Mouse (Mus musculus) megakaryocyte, adult 5-6 weeks (primary cell): Measurements from ENCODE around the gene Nfatc4. TPM values are rescaled to one million over a fixed set of nuclear protein-coding genes. Genes with fewer than 3 reads are reported as not detected.

ENCODE experiments used
- ATAC-seq: 2 replicates; pipeline ENCODE4 v1.8.0; 2016; ENCODE audit warnings: mild to moderate bottlenecking, inconsistent platforms; ENCODE audit not compliant: poor library complexity, severe bottlenecking
- total RNA-seq, 2 experiments: library from RNA; stranded (forward) in 1 of 2; stranded (reverse) in 1 of 2; fragments of 153-499, 151-499 nt in 1 of 2; fragments of 221-1000, 200-1000 nt in 1 of 2; gene quantifications; 2 replicates each; pipeline versions ENCODE4 v1.2.3 to v1.2.4; 2015 to 2017

Gene Nfatc4
- total RNA-seq, 2 experiments from 2014 or later = not detected

DNA sequence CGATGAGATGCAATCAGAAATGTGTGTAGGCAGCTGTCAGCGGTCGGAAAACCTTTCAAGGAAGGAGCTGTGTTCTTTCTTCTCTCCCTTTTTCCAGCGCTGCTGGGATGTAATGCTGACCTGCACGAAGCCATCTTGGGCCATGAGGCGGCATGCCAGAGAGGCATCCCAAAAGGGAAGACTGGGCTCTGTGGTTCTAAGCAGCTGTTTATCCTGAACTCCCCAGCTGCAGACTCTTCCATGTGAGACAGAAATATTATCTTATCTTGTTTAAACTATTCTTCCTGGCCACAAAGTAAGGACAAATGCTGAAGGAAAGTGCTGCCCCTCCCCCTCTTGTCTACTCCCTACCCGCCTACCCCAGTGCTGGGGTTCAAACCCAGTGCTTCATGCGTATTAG, 58.0 kb downstream of the Nfatc4 start:
- no peak for ATAC-seq

GRCm38 (mm10) chr14:55882171-55882641, 59.3 kb downstream of the Nfatc4 start:
- ATAC-seq = no peak

DNA sequence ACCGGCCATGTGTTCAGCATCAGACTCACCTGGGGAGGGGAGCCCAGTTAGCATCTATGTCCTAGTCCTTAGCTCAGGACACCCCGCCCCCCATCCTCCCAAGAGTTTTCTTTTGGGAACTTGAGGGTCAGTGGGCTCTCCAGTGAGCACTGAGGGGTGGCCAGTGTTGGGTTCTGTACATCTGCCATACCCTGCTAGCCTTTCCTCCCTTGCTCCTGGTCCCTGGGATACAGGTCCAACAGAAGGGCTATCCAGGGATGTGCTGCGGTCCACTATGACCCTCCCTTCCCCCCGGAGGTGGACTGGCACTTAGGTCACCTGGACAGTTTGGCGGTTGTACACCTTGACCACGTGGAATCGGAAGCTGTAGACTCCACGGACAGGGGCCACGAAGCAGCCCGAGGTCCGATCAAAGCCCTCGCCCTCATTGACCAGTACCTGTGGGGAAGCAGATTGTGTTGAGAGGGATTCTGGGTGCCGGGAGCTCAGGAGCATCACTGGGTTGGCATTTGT, 60.3 kb downstream of the Nfatc4 start:
- ATAC-seq = no peak

Other genes starting within 250 kb of the Nfatc4 start
Only the 30 nearest of the 34 such genes appear.
- gene Psme2, start 232.0 kb upstream of the Nfatc4 start, total RNA-seq (2015) = 420 and 439 TPM in 2 replicates
- 286 and 332 TPM in 2 replicates for gene Psme2, start 232.0 kb upstream of the Nfatc4 start, total RNA-seq (2017)
- 27.2 and 42.8 TPM in 2 replicates for gene Rnf31, start 231.4 kb upstream of the Nfatc4 start, total RNA-seq (2015)
- gene Rnf31, start 231.4 kb upstream of the Nfatc4 start, total RNA-seq (2017) = 20.2 and 25.7 TPM in 2 replicates
- 69.7 and 70.9 TPM in 2 replicates for gene Irf9, start 219.6 kb upstream of the Nfatc4 start, total RNA-seq (2015)
- gene Irf9, start 219.6 kb upstream of the Nfatc4 start, total RNA-seq (2017) = 92.0 and 98.7 TPM in 2 replicates
- gene Rec8, start 205.1 kb upstream of the Nfatc4 start, total RNA-seq (2015) = 0.42 and 2.2 TPM in 2 replicates
- gene Rec8, start 205.1 kb upstream of the Nfatc4 start, total RNA-seq (2017) = 0.15 and 2.2 TPM in 2 replicates
- gene Ipo4, start 187.2 kb upstream of the Nfatc4 start, total RNA-seq (2015) = 8.8 and 11.4 TPM in 2 replicates
- gene Ipo4, start 187.2 kb upstream of the Nfatc4 start, total RNA-seq (2017) = 2.1 and 5.1 TPM in 2 replicates
- gene Gm49378, start 185.2 kb upstream of the Nfatc4 start, total RNA-seq (2015) = 1.3 and 4.3 TPM in 2 replicates
- 0.84 and 1.7 TPM in 2 replicates for gene Gm49378, start 185.2 kb upstream of the Nfatc4 start, total RNA-seq (2017)
- 35.3 and 41.1 TPM in 2 replicates for gene Tm9sf1, start 179.3 kb upstream of the Nfatc4 start, total RNA-seq (2015)
- 50.8 and 53.5 TPM in 2 replicates for gene Tm9sf1, start 179.3 kb upstream of the Nfatc4 start, total RNA-seq (2017)
- 1.0 and 1.4 TPM in 2 replicates for gene Tssk4, start 173.0 kb upstream of the Nfatc4 start, total RNA-seq (2015)
- gene Tssk4, start 173.0 kb upstream of the Nfatc4 start, total RNA-seq (2017) = 0.26 and 0.89 TPM in 2 replicates
- gene Mdp1, start 162.6 kb upstream of the Nfatc4 start, total RNA-seq (2015) = 30.5 and 34.4 TPM in 2 replicates
- 27.0 and 28.3 TPM in 2 replicates for gene Mdp1, start 162.6 kb upstream of the Nfatc4 start, total RNA-seq (2017)
- 24.0 and 24.8 TPM in 2 replicates for gene Gmpr2, start 151.2 kb upstream of the Nfatc4 start, total RNA-seq (2015)
- 26.2 and 29.7 TPM in 2 replicates for gene Gmpr2, start 151.2 kb upstream of the Nfatc4 start, total RNA-seq (2017)
- 421 and 452 TPM in 2 replicates for gene Nedd8, start 151.0 kb upstream of the Nfatc4 start, total RNA-seq (2015)
- gene Nedd8, start 151.0 kb upstream of the Nfatc4 start, total RNA-seq (2017) = 297 and 326 TPM in 2 replicates
- gene Tinf2, start 141.3 kb upstream of the Nfatc4 start, total RNA-seq (2015) = 24.2 and 27.2 TPM in 2 replicates
- gene Tinf2, start 141.3 kb upstream of the Nfatc4 start, total RNA-seq (2017) = 25.1 and 39.8 TPM in 2 replicates
- 1.6 and 1.7 TPM in 2 replicates for gene Tgm1, start 109.2 kb upstream of the Nfatc4 start, total RNA-seq (2015)
- 1.0 and 2.1 TPM in 2 replicates for gene Tgm1, start 109.2 kb upstream of the Nfatc4 start, total RNA-seq (2017)
- gene Rabggta, start 100.9 kb upstream of the Nfatc4 start, total RNA-seq (2015) = 10.0 and 12.5 TPM in 2 replicates
- gene Rabggta, start 100.9 kb upstream of the Nfatc4 start, total RNA-seq (2017) = 8.5 and 13.7 TPM in 2 replicates
- gene Dhrs1, start 77.5 kb upstream of the Nfatc4 start, total RNA-seq (2015) = 112 and 121 TPM in 2 replicates
- 44.1 and 55.0 TPM in 2 replicates for gene Dhrs1, start 77.5 kb upstream of the Nfatc4 start, total RNA-seq (2017)
- 10.4 and 12.2 TPM in 2 replicates for gene Nop9, start 77.5 kb upstream of the Nfatc4 start, total RNA-seq (2015)
- 11.7 and 13.9 TPM in 2 replicates for gene Nop9, start 77.5 kb upstream of the Nfatc4 start, total RNA-seq (2017)
- 0.27 and 1.5 TPM in 2 replicates for gene Cideb, start 64.7 kb upstream of the Nfatc4 start, total RNA-seq (2015)
- 0.22 TPM in 1 of 2 replicates, not detected in the other for gene Cideb, start 64.7 kb upstream of the Nfatc4 start, total RNA-seq (2017)
- gene Ltb4r2, start 61.7 kb upstream of the Nfatc4 start, total RNA-seq (2015) = 0.16 and 0.21 TPM in 2 replicates
- 0.33 and 0.53 TPM in 2 replicates for gene Ltb4r2, start 61.7 kb upstream of the Nfatc4 start, total RNA-seq (2017)
- gene Ltb4r1, start 57.2 kb upstream of the Nfatc4 start, total RNA-seq (2015) = 41.4 and 46.4 TPM in 2 replicates
- 57.4 and 68.0 TPM in 2 replicates for gene Ltb4r1, start 57.2 kb upstream of the Nfatc4 start, total RNA-seq (2017)
- gene Adcy4, start 39.0 kb upstream of the Nfatc4 start, total RNA-seq (2015) = not detected in 2 replicates
- gene Adcy4, start 39.0 kb upstream of the Nfatc4 start, total RNA-seq (2017) = 0.15 TPM in 1 of 2 replicates, not detected in the other
- 79.0 and 82.5 TPM in 2 replicates for gene Ripk3, start 34.3 kb upstream of the Nfatc4 start, total RNA-seq (2015)
- 24.2 and 30.0 TPM in 2 replicates for gene Ripk3, start 34.3 kb upstream of the Nfatc4 start, total RNA-seq (2017)
- gene Nynrin, start 30.9 kb downstream of the Nfatc4 start, total RNA-seq (2015) = 1.1 and 1.6 TPM in 2 replicates
- gene Nynrin, start 30.9 kb downstream of the Nfatc4 start, total RNA-seq (2017) = 1.4 and 1.5 TPM in 2 replicates
- gene Cbln3, start 61.2 kb downstream of the Nfatc4 start, total RNA-seq (2015) = 0.40 TPM in 1 of 2 replicates, not detected in the other
- 0.44 TPM in 1 of 2 replicates, not detected in the other for gene Cbln3, start 61.2 kb downstream of the Nfatc4 start, total RNA-seq (2017)
- 9.4 and 11.8 TPM in 2 replicates for gene Khnyn, start 61.8 kb downstream of the Nfatc4 start, total RNA-seq (2015)
- 33.7 and 37.6 TPM in 2 replicates for gene Khnyn, start 61.8 kb downstream of the Nfatc4 start, total RNA-seq (2017)
- 1.9 and 3.0 TPM in 2 replicates for gene Sdr39u1, start 77.1 kb downstream of the Nfatc4 start, total RNA-seq (2015)
- 0.99 and 2.9 TPM in 2 replicates for gene Sdr39u1, start 77.1 kb downstream of the Nfatc4 start, total RNA-seq (2017)
- 0.51 and 1.0 TPM in 2 replicates for gene Cma1, start 121.5 kb downstream of the Nfatc4 start, total RNA-seq (2015)
- gene Cma1, start 121.5 kb downstream of the Nfatc4 start, total RNA-seq (2017) = 1.8 TPM in 1 of 2 replicates, not detected in the other
- not detected in 2 replicates for gene Cma2, start 127.8 kb downstream of the Nfatc4 start, total RNA-seq (2015)
- gene Cma2, start 127.8 kb downstream of the Nfatc4 start, total RNA-seq (2017) = not detected in 2 replicates
- not detected in 2 replicates for gene Mcpt1, start 194.8 kb downstream of the Nfatc4 start, total RNA-seq (2015)
- not detected in 2 replicates for gene Mcpt1, start 194.8 kb downstream of the Nfatc4 start, total RNA-seq (2017)
- not detected in 2 replicates for gene Mcpt9, start 207.4 kb downstream of the Nfatc4 start, total RNA-seq (2015)
- not detected in 2 replicates for gene Mcpt9, start 207.4 kb downstream of the Nfatc4 start, total RNA-seq (2017)
- gene Mcpt2, start 218.9 kb downstream of the Nfatc4 start, total RNA-seq (2015) = not detected in 2 replicates
- not detected in 2 replicates for gene Mcpt2, start 218.9 kb downstream of the Nfatc4 start, total RNA-seq (2017)